Mouse (Mus musculus): ENCODE results near the gene Vmn2r10. TPM values are rescaled to one million over a fixed set of nuclear protein-coding genes. Genes with fewer than 3 reads are reported as not detected.
"Not testable (repeated sequence)": the region's sequence is repeated elsewhere in the genome, so short reads cannot be mapped to it uniquely, and the experiment has no call there.

Gene Vmn2r10
- total RNA-seq (2021), result not detected
- long read RNA-seq, result 0 reads

GRCm38 (mm10) chr5:109006427-109006826, at the start of gene Vmn2r10:
TSS of gene Vmn2r10 (minus strand) at chr5:109006527.
- DNase-seq (ENCODE audit: low spot score in 2 of 2), result not testable (repeated sequence)

GRCm38 (mm10) chr5:109055286-109055685, 49.0 kb upstream of the Vmn2r10 start:
- no peak for DNase-seq (ENCODE audit: low spot score in 2 of 2)

- no peak for DNase-seq (ENCODE audit: low spot score in 2 of 2)
These were observed 26.3 kb upstream of the Vmn2r10 start for GRCm38 (mm10) chr5:109032591-109032990.

- no peak for DNase-seq (ENCODE audit: low spot score in 2 of 2)
These were observed 17.4 kb downstream of the Vmn2r10 start for GRCm38 (mm10) chr5:108988924-108989323.

Other genes starting within 250 kb of the Vmn2r10 start
- not detected for gene Rnf212, start 231.5 kb downstream of the Vmn2r10 start, total RNA-seq (2021)
- not detected for gene Tmed11, start 211.2 kb downstream of the Vmn2r10 start, total RNA-seq (2021)
- not detected for gene Vmn2r8, start 197.7 kb downstream of the Vmn2r10 start, total RNA-seq (2021)
- not detected for gene Vmn2r9, start 153.9 kb downstream of the Vmn2r10 start, total RNA-seq (2021)
- gene Vmn2r11, start 53.0 kb upstream of the Vmn2r10 start, total RNA-seq (2021), result not detected
- not detected for gene Vmn2r12, start 91.4 kb upstream of the Vmn2r10 start, total RNA-seq (2021)
- not detected for gene Vmn2r13, start 185.7 kb upstream of the Vmn2r10 start, total RNA-seq (2021)
- not detected for gene Vmn2r14, start 218.2 kb upstream of the Vmn2r10 start, total RNA-seq (2021)

Measured in layer of hippocampus, postnatal 10 days (tissue).